Mouse (Mus musculus) MEL (cell line): ENCODE measurements at regions not wholly inside any gene's neighbourhood (a gene's known extent, or its start where the extent isn't known, plus 50 kb on each side); places are given as distances from the start of the nearest gene placed in this dataset.

ENCODE experiments used
- DNase-seq: peaks from one replicate; pipeline ENCODE4 v3.0.0; 2011; ENCODE audit warnings: low read depth, low spot score
- H3K27ac ChIP-seq: 2 replicates; pipeline ENCODE4 v1.5.1; 2012; ENCODE audit warnings: low read depth, mild to moderate bottlenecking, control low read depth, low read length, moderate library complexity; ENCODE audit not compliant: control insufficient read depth
- H3K27me3 ChIP-seq, 2 experiments: fragments of 150-350 bp in 1 of 2; sonication (generic) in 1 of 2; 2 replicates each; pipeline ENCODE4 v1.6.1; 2012; ENCODE audit warnings: low read length in 2 of 2, mild to moderate bottlenecking in 2 of 2, improper control_type of control experiment in 1 of 2, moderate library complexity in 1 of 2; ENCODE audit not compliant: insufficient read depth in 2 of 2, control insufficient read depth in 1 of 2
- H3K36me3 ChIP-seq, 2 experiments: 2 replicates each; pipeline ENCODE4 v1.6.1; 2012 to 2014; ENCODE audit warnings: low read length in 2 of 2, improper control_type of control experiment in 1 of 2, inconsistent platforms in 1 of 2, mild to moderate bottlenecking in 1 of 2; ENCODE audit not compliant: insufficient read depth in 2 of 2, control insufficient read depth in 1 of 2
- H3K4me1 ChIP-seq, 2 experiments: fragments of 150-350 bp in 1 of 2; sonication (generic) in 1 of 2; 2 replicates each; pipeline ENCODE4 v1.6.1; 2012; ENCODE audit warnings: low read length in 2 of 2, improper control_type of control experiment in 1 of 2, mild to moderate bottlenecking in 1 of 2; ENCODE audit not compliant: insufficient read depth in 2 of 2, control insufficient read depth in 1 of 2
- H3K4me3 ChIP-seq, 2 experiments: fragments of 150-350 bp in 1 of 2; sonication (generic) in 1 of 2; 2 replicates each; pipeline ENCODE4 v1.5.1; 2012; ENCODE audit warnings: low read depth in 2 of 2, low read length in 2 of 2, mild to moderate bottlenecking in 2 of 2, moderate library complexity in 2 of 2, control low read depth in 1 of 2, improper control_type of control experiment in 1 of 2; ENCODE audit not compliant: control insufficient read depth in 1 of 2, insufficient read depth in 1 of 2
- H3K79me2 ChIP-seq: 2 replicates; pipeline ENCODE4 v1.6.1; 2012; ENCODE audit warnings: mild to moderate bottlenecking, low read length, moderate library complexity; ENCODE audit not compliant: control insufficient read depth, poor library complexity, insufficient read depth
- H3K9ac ChIP-seq: 2 replicates; pipeline ENCODE4 v1.6.1; 2012; ENCODE audit warnings: low read depth, mild to moderate bottlenecking, control low read depth, low read length, moderate library complexity; ENCODE audit not compliant: control insufficient read depth, poor library complexity, severe bottlenecking
- H3K9me3 ChIP-seq: fragments of 150-350 bp; sonication (generic); replicated peaks from 2 replicates; pipeline ENCODE4 v1.6.1; 2012; ENCODE audit warnings: mild to moderate bottlenecking, low read length, improper control_type of control experiment, moderate library complexity; ENCODE audit not compliant: insufficient read depth
- BHLHE40 ChIP-seq: IDR thresholded peaks from 2 replicates; pipeline ENCODE4 v1.6.1; 2012; ENCODE audit warnings: low read depth, mild to moderate bottlenecking, inconsistent platforms, low read length, improper control_type of control experiment, borderline replicate concordance
- EP300 ChIP-seq, 2 experiments: IDR thresholded peaks; 2 replicates each; pipeline ENCODE4 v1.6.1; 2011; ENCODE audit warnings: improper control_type of control experiment in 2 of 2, low read length in 2 of 2, low read depth in 1 of 2, mild to moderate bottlenecking in 1 of 2
- ETS1 ChIP-seq: IDR thresholded peaks from 2 replicates; pipeline ENCODE4 v1.6.1; 2012; ENCODE audit warnings: low read depth, mild to moderate bottlenecking, inconsistent platforms, low read length, improper control_type of control experiment, moderate library complexity
- GABPA ChIP-seq: IDR thresholded peaks from 2 replicates; pipeline ENCODE4 v1.6.1; 2012; ENCODE audit warnings: low read depth, mild to moderate bottlenecking, inconsistent platforms, low read length, improper control_type of control experiment, moderate library complexity
- MAFK ChIP-seq: IDR thresholded peaks from 2 replicates; pipeline ENCODE4 v1.6.1; 2011; ENCODE audit warnings: low read depth, mild to moderate bottlenecking, low read length, improper control_type of control experiment, borderline replicate concordance
- MAZ ChIP-seq: IDR thresholded peaks from 2 replicates; pipeline ENCODE4 v1.6.1; 2012; ENCODE audit warnings: low read depth, mild to moderate bottlenecking, inconsistent platforms, low read length, improper control_type of control experiment
- MYB ChIP-seq: IDR thresholded peaks from 2 replicates; pipeline ENCODE4 v1.6.1; 2011; ENCODE audit warnings: mild to moderate bottlenecking, low read depth, low read length, improper control_type of control experiment
- NELFE ChIP-seq: IDR thresholded peaks from 2 replicates; pipeline ENCODE4 v1.6.1; 2011; ENCODE audit warnings: low read depth, low read length, improper control_type of control experiment
- POLR2A ChIP-seq, 2 experiments: IDR thresholded peaks; 2 replicates each; pipeline ENCODE4 v1.6.1; 2011 to 2012; ENCODE audit warnings: low read length in 2 of 2, mild to moderate bottlenecking in 2 of 2, control low read depth in 1 of 2, improper control_type of control experiment in 1 of 2, low read depth in 1 of 2, moderate library complexity in 1 of 2; ENCODE audit not compliant: control insufficient read depth in 1 of 2, insufficient read depth in 1 of 2, poor library complexity in 1 of 2
- SIN3A ChIP-seq: IDR thresholded peaks from 2 replicates; pipeline ENCODE4 v1.6.1; 2012; ENCODE audit warnings: low read length, improper control_type of control experiment, inconsistent platforms
- SMC3 ChIP-seq: IDR thresholded peaks from 2 replicates; pipeline ENCODE4 v1.6.1; 2011; ENCODE audit warnings: low read depth, low read length, improper control_type of control experiment
- TBP ChIP-seq: IDR thresholded peaks from 2 replicates; pipeline ENCODE4 v1.8.0; 2011; ENCODE audit warnings: low read depth, low read length, improper control_type of control experiment
- TCF12 ChIP-seq: IDR thresholded peaks from 2 replicates; pipeline ENCODE4 v1.6.1; 2014; ENCODE audit warnings: low read depth, mild to moderate bottlenecking, inconsistent platforms, low read length, improper control_type of control experiment, moderate library complexity
- UBTF ChIP-seq: IDR thresholded peaks from 2 replicates; pipeline ENCODE4 v1.6.1; 2012; ENCODE audit warnings: low read depth, mild to moderate bottlenecking, inconsistent platforms, low read length, improper control_type of control experiment, moderate library complexity, borderline replicate concordance; ENCODE audit not compliant: insufficient read depth
- ZC3H11A ChIP-seq: IDR thresholded peaks from 2 replicates; pipeline ENCODE4 v1.6.1; 2012; ENCODE audit warnings: low read depth, mild to moderate bottlenecking, inconsistent platforms, low read length, improper control_type of control experiment
- ZMIZ1 ChIP-seq: IDR thresholded peaks from 2 replicates; pipeline ENCODE4 v1.6.1; 2012; ENCODE audit warnings: low read depth, mild to moderate bottlenecking, inconsistent platforms, low read length, improper control_type of control experiment, moderate library complexity
- ZNF384 ChIP-seq: IDR thresholded peaks from 2 replicates; pipeline ENCODE4 v1.6.1; 2012; ENCODE audit warnings: low read depth, mild to moderate bottlenecking, inconsistent platforms, low read length, improper control_type of control experiment

DNA sequence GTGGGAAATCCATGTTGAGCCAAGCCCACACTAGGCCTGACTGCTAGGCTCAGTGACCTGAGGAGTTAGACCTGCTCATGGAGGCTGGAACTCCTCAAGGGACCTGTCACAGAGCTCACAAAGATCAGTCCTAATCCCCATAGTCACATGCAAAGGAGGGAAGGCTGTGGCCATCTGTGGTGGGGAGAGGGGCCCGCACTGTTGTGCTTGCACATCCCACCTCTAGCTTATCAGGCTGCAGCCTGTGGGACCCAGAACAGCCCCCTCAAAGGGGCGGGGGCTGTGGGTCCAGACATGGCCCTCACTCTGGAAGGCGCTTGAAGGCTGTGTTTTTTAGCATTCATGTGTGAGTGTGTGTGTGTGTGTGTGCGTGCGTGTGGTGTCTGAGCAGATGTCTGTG, 97.2 kb downstream of the Kif26a start:
- H3K4me1 ChIP-seq: no peaks in the 10 kb centered on the region
- H3K9me3 ChIP-seq: peaks cover 3% of the 10 kb centered on the region; the same call in 1 of the 2 replicates
- DNase-seq: no peak
- no peak overlapping the region for H3K4me3 ChIP-seq
- H3K27ac ChIP-seq: no peak overlapping the region
- no peaks in the 10 kb centered on the region for H3K79me2 ChIP-seq
- no peaks in the 10 kb centered on the region; a peak in 1 of 4 replicates for H3K27me3 ChIP-seq
- TF ChIP-seq TCF12 (no peak), EP300 (IDR thresholded peaks at IDR 0.05; ENCODE audit: low read depth in 1 of 2, low read length in 2 of 2) (no peak), ETS1 (no peak), BHLHE40 (no peak), GABPA (no peak), ZC3H11A (no peak), TBP (no peak), ZNF384 (no peak), ZMIZ1 (no peak), POLR2A (IDR thresholded peaks at IDR 0.05; ENCODE audit: control insufficient read depth in 1 of 2, insufficient read depth in 1 of 2, low read depth in 1 of 2, low read length in 2 of 2, poor library complexity in 1 of 2) (no peak), NELFE (no peak), MAZ (no peak), SIN3A (no peak), UBTF (no peak)
- H3K36me3 ChIP-seq: no peaks in the 10 kb centered on the region
- no peak overlapping the region for H3K9ac ChIP-seq

DNA sequence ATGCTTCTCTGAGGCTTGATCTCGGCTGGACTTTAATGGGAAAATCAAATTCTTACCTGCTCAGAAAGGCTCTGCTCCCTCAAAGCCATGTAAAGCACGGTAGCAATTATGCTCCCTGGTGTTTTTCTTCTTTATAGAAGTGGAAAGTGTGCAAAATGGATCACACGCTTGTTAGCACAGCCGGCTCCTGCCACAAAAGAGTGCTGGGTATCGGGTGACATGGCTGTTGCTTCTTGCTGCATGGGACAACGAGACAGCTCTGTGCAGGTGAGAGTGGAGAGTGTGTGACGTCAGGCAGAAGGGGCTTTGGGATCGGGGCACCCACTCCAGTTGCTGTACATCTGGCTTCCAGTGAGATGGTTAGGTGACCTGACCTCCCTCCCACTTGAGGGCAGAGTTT, 104.9 kb downstream of the Kif26a start:
- no peaks in the 10 kb centered on the region for H3K79me2 ChIP-seq
- DNase-seq: no peak
- H3K27ac ChIP-seq: no peak overlapping the region
- peaks cover 0 to 4% of the 10 kb centered on the region in 2 experiments; a peak in 1 of 4 replicates for H3K27me3 ChIP-seq
- H3K9me3 ChIP-seq: no peaks in the 10 kb centered on the region
- no peak for TF ChIP-seq POLR2A (IDR thresholded peaks at IDR 0.05; ENCODE audit: control insufficient read depth in 1 of 2, insufficient read depth in 1 of 2, low read depth in 1 of 2, low read length in 2 of 2, poor library complexity in 1 of 2)
- no peak for TF ChIP-seq NELFE
- no peak for TF ChIP-seq SMC3
- no peak for TF ChIP-seq MYB
- TF ChIP-seq ZMIZ1: no peak
- TF ChIP-seq SIN3A: no peak
- TF ChIP-seq BHLHE40: no peak
- TF ChIP-seq MAFK: no peak
- TF ChIP-seq ETS1: no peak
- TF ChIP-seq MAZ: no peak
- no peak for TF ChIP-seq TCF12
- H3K4me1 ChIP-seq: no peaks in the 10 kb centered on the region
- H3K9ac ChIP-seq: no peak overlapping the region
- H3K4me3 ChIP-seq: no peak overlapping the region
- H3K36me3 ChIP-seq: no peaks in the 10 kb centered on the region
